Mouse (Mus musculus): ENCODE measurements around the gene Phactr2.

Gene Phactr2

GRCm38 (mm10) chr10:13331405-13332032, 142.7 kb downstream of the Phactr2 start:
- DNase-seq (ENCODE audit: low spot score in 2 of 2): no peak

- no peak for DNase-seq (ENCODE audit: low spot score in 2 of 2)
Measured at GRCm38 (mm10) chr10:13328602-13329001, 145.6 kb downstream of the Phactr2 start.

DNA sequence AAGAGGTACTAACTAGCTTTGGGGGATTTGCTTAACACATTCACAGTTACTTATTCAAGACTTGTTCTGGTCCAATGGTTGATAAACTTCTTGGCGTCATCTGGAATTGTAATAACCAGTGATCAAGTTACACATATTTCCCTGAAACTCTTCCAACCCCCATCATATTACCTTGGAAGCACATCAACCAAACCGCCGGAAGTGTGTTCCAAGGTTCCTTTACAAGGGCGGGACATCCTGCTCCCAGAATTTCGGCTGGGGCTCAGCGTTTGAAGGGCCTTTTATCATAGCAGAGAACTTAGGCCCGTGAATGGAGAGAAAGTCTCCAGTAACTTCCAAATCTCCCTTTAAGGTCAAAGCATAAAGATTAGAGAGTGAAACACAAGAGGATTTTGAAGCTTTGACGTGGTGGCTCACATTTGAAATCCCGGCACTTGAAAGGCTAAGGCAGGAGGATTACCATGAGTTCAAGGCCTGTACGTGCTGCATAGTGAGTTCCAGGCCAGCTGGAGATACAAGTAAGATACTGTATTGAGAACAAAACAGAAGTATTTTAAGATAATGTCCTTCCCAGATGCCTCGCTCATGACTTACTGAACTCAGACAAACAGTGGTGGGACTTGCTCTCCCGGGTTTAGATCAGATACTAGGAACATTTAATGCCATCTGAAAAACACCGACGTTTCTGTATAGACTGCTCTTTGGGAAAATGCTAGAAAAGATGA, 147.9 kb downstream of the Phactr2 start:
- DNase-seq (ENCODE audit: low spot score in 2 of 2): no peak

- DNase-seq (ENCODE audit: low spot score in 2 of 2): peak; percentile 26 to 35
Measured at GRCm38 (mm10) chr10:13323806-13324411, 150.3 kb downstream of the Phactr2 start.

GRCm38 (mm10) chr10:13323139-13323805, 150.9 kb downstream of the Phactr2 start:
- DNase-seq (ENCODE audit: low spot score in 2 of 2): no peak

- no peak for DNase-seq (ENCODE audit: low spot score in 2 of 2)
Measured at GRCm38 (mm10) chr10:13314999-13315398, 159.2 kb downstream of the Phactr2 start.

- no peak for DNase-seq (ENCODE audit: low spot score in 2 of 2)
Measured at GRCm38 (mm10) chr10:13312576-13312975, 161.6 kb downstream of the Phactr2 start.

DNA sequence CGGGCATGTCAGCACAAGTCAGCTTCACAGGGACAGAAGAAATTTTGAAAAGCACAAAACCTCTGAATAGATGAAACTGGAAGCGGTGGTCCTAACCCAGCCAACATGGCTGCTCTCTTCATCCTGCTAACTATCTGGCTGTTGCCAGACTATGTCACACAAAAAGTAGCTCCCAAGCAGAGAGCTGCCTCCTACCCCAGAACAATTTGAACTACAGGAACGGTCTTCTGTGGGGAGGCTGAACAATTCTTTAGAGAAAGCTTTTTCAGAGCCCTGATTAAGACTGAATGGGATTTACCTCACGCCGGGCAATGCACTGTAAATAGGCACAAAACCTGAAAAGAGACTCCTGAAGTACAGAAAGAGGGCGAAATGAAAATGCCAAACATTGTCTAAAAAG, 162.6 kb downstream of the Phactr2 start:
- no peak for DNase-seq (ENCODE audit: low spot score in 2 of 2)

GRCm38 (mm10) chr10:13310075-13310474, 164.1 kb downstream of the Phactr2 start:
- no peak for DNase-seq (ENCODE audit: low spot score in 2 of 2)

- no peak for DNase-seq (ENCODE audit: low spot score in 2 of 2)
Measured at GRCm38 (mm10) chr10:13304641-13305241, 169.5 kb downstream of the Phactr2 start.

GRCm38 (mm10) chr10:13303271-13304265, 170.6 kb downstream of the Phactr2 start:
- DNase-seq (ENCODE audit: low spot score in 2 of 2): no peak

DNA sequence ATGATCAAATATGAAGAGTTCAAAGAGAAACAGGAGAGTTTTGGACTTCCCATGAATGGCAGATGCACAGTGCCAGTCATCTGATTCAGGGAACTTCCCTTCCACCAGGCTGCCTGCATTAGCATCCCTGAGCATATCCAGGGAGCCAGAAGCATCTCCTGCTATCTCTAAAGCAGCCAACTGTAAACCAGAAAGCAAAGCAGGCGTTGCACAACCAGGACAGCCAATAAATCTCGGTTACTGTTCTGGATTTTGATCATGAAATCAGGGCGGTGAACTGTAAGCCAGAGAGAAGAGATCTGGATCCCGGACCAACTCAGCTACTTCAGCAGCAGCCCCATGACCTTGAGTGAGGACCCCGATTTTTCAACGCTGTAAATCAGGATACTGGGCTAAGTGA, 173.6 kb downstream of the Phactr2 start:
- DNase-seq (ENCODE audit: low spot score in 2 of 2): no peak

- no peak for DNase-seq (ENCODE audit: low spot score in 2 of 2)
Measured at GRCm38 (mm10) chr10:13300196-13300595, 174.0 kb downstream of the Phactr2 start.

DNA sequence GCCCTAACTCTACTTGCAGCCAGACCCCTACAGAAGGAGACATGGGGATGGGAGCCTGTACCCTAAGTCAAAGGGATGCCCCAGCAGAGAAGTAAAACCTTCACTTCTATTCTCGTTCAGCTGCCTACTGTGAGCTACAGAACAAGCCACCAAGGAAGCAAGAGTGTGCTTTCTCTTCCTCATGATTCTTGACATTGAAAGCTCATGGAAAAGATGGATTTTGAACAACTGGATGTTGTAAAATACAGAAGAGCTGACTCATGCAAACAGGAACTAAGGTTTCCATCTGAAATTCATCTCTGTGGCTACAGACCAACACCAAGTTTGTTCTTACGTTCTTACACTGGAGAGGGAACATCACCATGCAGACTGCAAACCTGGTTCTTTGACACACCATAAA, 179.3 kb downstream of the Phactr2 start:
- DNase-seq (ENCODE audit: low spot score in 2 of 2): no peak

GRCm38 (mm10) chr10:13292026-13292425, 182.2 kb downstream of the Phactr2 start:
- no peak for DNase-seq (ENCODE audit: low spot score in 2 of 2)

- peak in 1 of 2 experiments; percentile 29 for DNase-seq (ENCODE audit: low spot score in 2 of 2)
Measured at GRCm38 (mm10) chr10:13289252-13289961, 184.8 kb downstream of the Phactr2 start.

GRCm38 (mm10) chr10:13288296-13288695, 185.9 kb downstream of the Phactr2 start:
- no peak for DNase-seq (ENCODE audit: low spot score in 2 of 2)

DNA sequence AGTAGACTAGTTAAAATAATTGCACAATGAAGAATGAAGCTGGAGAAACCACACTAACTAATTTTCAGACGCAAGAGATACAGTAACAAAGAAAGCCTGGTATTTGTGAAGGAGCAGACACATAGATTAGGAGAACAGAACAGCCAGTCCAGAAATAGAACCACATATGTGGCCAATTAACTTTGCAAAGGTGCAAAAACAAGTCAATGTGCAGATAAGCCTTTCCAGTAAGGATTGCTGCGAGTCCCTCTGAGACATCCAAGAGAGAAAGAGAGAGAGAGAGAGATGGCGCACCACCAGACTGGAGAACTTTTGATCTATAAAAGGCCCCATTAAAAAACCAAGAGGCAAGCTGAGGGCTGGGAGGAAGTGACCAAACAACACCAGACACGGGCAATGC, 190.8 kb downstream of the Phactr2 start:
- peak in 1 of 2 experiments; percentile 12 for DNase-seq (ENCODE audit: low spot score in 2 of 2)

DNA sequence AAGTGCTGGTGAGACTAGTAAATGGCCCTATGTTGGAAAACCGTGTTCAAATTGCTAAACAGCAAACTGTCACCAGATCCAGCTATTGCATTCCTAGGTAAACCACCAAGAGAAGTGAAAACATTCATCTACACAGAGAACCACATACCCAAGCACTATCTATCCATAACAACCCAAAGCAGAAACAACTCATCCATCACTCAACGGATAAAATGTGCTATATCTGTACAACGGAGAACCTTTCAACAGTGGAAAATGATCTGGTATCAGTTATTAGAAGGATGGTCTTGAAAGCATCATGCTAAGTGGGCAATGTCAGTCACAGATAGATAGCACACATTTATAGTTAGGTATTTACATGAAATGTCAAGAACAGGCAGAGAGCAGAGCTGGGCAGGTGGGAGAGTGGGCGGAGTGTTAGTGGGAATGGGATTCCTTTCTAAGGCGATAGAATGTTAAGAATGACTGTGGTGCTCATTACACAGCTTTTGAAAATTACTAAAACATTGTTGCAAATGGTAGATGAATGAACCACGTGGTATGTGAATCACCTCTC, 193.8 kb downstream of the Phactr2 start:
- DNase-seq (ENCODE audit: low spot score in 2 of 2): no peak

DNA sequence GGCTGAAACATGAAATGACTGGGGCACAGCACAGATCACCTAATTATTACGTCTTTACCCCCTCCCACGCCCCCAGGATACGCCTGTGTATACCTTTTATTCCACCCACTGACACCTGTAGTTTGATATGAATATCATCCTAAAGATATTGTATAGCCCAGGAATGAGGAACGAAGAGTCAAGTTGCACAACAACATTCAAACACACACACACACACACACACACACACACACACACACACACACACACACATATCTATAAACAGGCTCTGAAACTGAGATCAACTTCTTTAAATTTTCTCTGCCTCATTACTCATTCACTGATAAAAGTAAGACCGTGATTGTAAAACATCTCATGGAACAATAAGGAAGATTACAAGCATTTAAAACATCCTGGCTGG, 197.9 kb downstream of the Phactr2 start:
- no peak for DNase-seq (ENCODE audit: low spot score in 2 of 2)

Data from right cerebral cortex, adult 2 months (tissue).